Mouse (Mus musculus) CH12.LX (cell line): ENCODE measurements around the gene Rpl27a. TPM values are rescaled to one million over a fixed set of nuclear protein-coding genes. Genes with fewer than 3 reads are reported as not detected.

ENCODE experiments used
- DNase-seq: peaks from one replicate; pipeline ENCODE4 v3.0.0-alpha.2; 2013; ENCODE audit errors: extremely low read depth
- H3K27ac ChIP-seq: 2 replicates; pipeline ENCODE4 v1.5.1; 2012; ENCODE audit warnings: low read depth, mild to moderate bottlenecking, control low read depth, moderate library complexity; ENCODE audit not compliant: insufficient read depth
- H3K27me3 ChIP-seq: replicated peaks from 2 replicates; pipeline ENCODE3; 2012; ENCODE audit warnings: inconsistent platforms
- H3K36me3 ChIP-seq, 2 experiments: replicated peaks in 1 of 2; 2 replicates each; pipeline versions ENCODE3 to v1.6.1; 2012; ENCODE audit warnings: inconsistent platforms in 1 of 2, low read length in 1 of 2, mild to moderate bottlenecking in 1 of 2, mixed read lengths in 1 of 2, moderate library complexity in 1 of 2; ENCODE audit not compliant: control insufficient read depth in 1 of 2, insufficient read depth in 1 of 2
- H3K4me1 ChIP-seq, 2 experiments: 2 replicates each; pipeline ENCODE4 v1.6.1; 2012; ENCODE audit warnings: inconsistent platforms in 1 of 2, moderate library complexity in 1 of 2; ENCODE audit not compliant: insufficient read depth in 2 of 2, control insufficient read depth in 1 of 2
- H3K4me2 ChIP-seq: 2 replicates; pipeline ENCODE4 v1.6.1; 2012; ENCODE audit warnings: low read depth, mild to moderate bottlenecking, control low read depth; ENCODE audit not compliant: poor library complexity, insufficient read depth, severe bottlenecking
- H3K4me3 ChIP-seq, 3 experiments: fragments of 150-350 bp in 1 of 3; sonication (generic) in 1 of 3; replicated peaks in 1 of 3; 2 replicates each; pipeline versions ENCODE3 to v1.5.1; 2011 to 2012; ENCODE audit warnings: low read depth in 2 of 3, low read length in 2 of 3, mild to moderate bottlenecking in 2 of 3, moderate library complexity in 2 of 3, control low read depth in 1 of 3, improper control_type of control experiment in 1 of 3, inconsistent platforms in 1 of 3, mixed read lengths in 1 of 3; ENCODE audit not compliant: poor library complexity in 1 of 3
- H3K79me2 ChIP-seq: replicated peaks from 2 replicates; pipeline ENCODE4 v1.6.1; 2012; ENCODE audit warnings: mild to moderate bottlenecking, moderate library complexity; ENCODE audit not compliant: control insufficient read depth, poor library complexity, insufficient read depth, severe bottlenecking; ENCODE audit errors: extremely low read depth
- H3K9ac ChIP-seq: 2 replicates; pipeline ENCODE4 v1.6.1; 2012; ENCODE audit warnings: low read depth, mild to moderate bottlenecking, control low read depth, moderate library complexity; ENCODE audit not compliant: insufficient read depth
- H3K9me3 ChIP-seq: replicated peaks from 2 replicates; pipeline ENCODE3; 2012; ENCODE audit warnings: low read length, inconsistent platforms, mixed read lengths
- CHD2 ChIP-seq: IDR thresholded peaks from 2 replicates; pipeline ENCODE4 v1.6.1; 2011; ENCODE audit warnings: low read length, improper control_type of control experiment
- ETS1 ChIP-seq: conservative IDR thresholded peaks from 2 replicates; pipeline ENCODE4 v1.6.1; 2012; ENCODE audit warnings: low read depth, mild to moderate bottlenecking, inconsistent platforms, low read length, improper control_type of control experiment, moderate library complexity
- HCFC1 ChIP-seq: IDR thresholded peaks from 2 replicates; pipeline ENCODE4 v1.6.1; 2012; ENCODE audit warnings: low read depth, mild to moderate bottlenecking, inconsistent platforms, low read length, improper control_type of control experiment
- IRF4 ChIP-seq: IDR thresholded peaks from 2 replicates; pipeline ENCODE4 v1.6.1; 2014; ENCODE audit warnings: low read depth, mild to moderate bottlenecking, inconsistent platforms, low read length, improper control_type of control experiment
- MAFK ChIP-seq: IDR thresholded peaks from 2 replicates; pipeline ENCODE4 v1.6.1; 2011; ENCODE audit warnings: low read length, improper control_type of control experiment; ENCODE audit not compliant: insufficient replicate concordance
- MAX ChIP-seq: IDR thresholded peaks from 2 replicates; pipeline ENCODE4 v1.6.1; 2011; ENCODE audit warnings: low read length, improper control_type of control experiment
- MXI1 ChIP-seq: IDR thresholded peaks from 2 replicates; pipeline ENCODE4 v1.6.1; 2011; ENCODE audit warnings: mild to moderate bottlenecking, low read depth, low read length, improper control_type of control experiment
- NELFE ChIP-seq: IDR thresholded peaks from 2 replicates; pipeline ENCODE4 v1.6.1; 2011; ENCODE audit warnings: low read depth, low read length, improper control_type of control experiment
- POLR2A ChIP-seq: IDR thresholded peaks from 2 replicates; pipeline ENCODE4 v1.6.1; 2011; ENCODE audit warnings: low read depth, mild to moderate bottlenecking, improper control_type of control experiment, low read length
- POLR2AphosphoS2 ChIP-seq: IDR thresholded peaks from 2 replicates; pipeline ENCODE4 v1.6.1; 2011; ENCODE audit warnings: low read depth, low read length, improper control_type of control experiment
- RCOR1 ChIP-seq: conservative IDR thresholded peaks from 2 replicates; pipeline ENCODE4 v1.6.1; 2012; ENCODE audit warnings: low read depth, mild to moderate bottlenecking, inconsistent platforms, low read length, improper control_type of control experiment
- SIN3A ChIP-seq: IDR thresholded peaks from 2 replicates; pipeline ENCODE4 v1.6.1; 2012; ENCODE audit warnings: low read length, improper control_type of control experiment, inconsistent platforms
- SMC3 ChIP-seq: IDR thresholded peaks from 2 replicates; pipeline ENCODE4 v1.6.1; 2011; ENCODE audit warnings: low read depth, low read length, improper control_type of control experiment
- USF2 ChIP-seq: conservative IDR thresholded peaks from 2 replicates; pipeline ENCODE4 v1.6.1; 2011; ENCODE audit warnings: low read depth, low read length, improper control_type of control experiment
- ZMIZ1 ChIP-seq: IDR thresholded peaks from 2 replicates; pipeline ENCODE4 v1.6.1; 2012; ENCODE audit warnings: low read depth, mild to moderate bottlenecking, inconsistent platforms, low read length, improper control_type of control experiment
- dilution Hi-C: fragments of 300-500 bp; cut with MboI; formaldehyde crosslinking; loops from 2 replicates; pipeline ENCODE4 v1.14.3; 2020; ENCODE audit warnings: low sequenced_read_pairs; ENCODE audit not compliant: extremely low pct_unique_long_range_greater_than_20kb, extremely low pct_ligation_motif_present
- in situ Hi-C: fragments of 300-500 bp; cut with MboI; formaldehyde crosslinking; loops from 3 replicates; pipeline ENCODE4 v1.14.3; 2019; ENCODE audit warnings: low sequenced_read_pairs, low pct_ligation_motif_present, low pct_unique_long_range_greater_than_20kb, mixed read lengths
- polyA plus RNA-seq: library from polyadenylated mRNA; unstranded; fragments of >175 nt; gene quantifications from 2 replicates; pipeline ENCODE4 v1.2.1, GENCODE M21; 2012; ENCODE audit warnings: low read depth; ENCODE audit not compliant: insufficient read length
- total RNA-seq, 2 experiments: library from RNA; depleted of rRNA; stranded (reverse); fragments of 300-350 nt in 1 of 2; fragments of >200 nt in 1 of 2; gene quantifications; 2 replicates each; pipeline ENCODE4 v1.2.3; 2012 to 2014

Gene Rpl27a
- total and polyA plus RNA-seq, 3 experiments: 230 to 1,338 (median 1,216) TPM

DNA sequence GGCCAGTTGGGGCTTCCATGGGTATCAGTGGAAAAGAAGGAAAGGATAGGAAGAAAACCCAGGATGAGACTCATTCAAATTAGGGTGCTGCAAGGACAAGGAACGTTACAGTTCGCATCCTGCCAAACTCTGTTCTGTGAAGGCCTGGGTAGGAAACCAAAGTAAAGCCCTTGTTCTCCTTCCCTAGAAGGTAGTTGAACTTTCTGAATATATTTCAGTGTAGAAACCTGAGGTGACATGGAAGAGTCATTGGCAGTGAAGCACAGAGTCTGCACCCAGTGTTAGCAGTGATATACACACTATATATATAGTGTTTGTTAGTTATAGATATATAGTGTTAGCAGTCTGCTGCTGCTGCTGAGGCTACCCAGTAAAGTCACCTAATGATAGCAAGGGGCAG lies 4.4 kb downstream of the Rpl27a start:
- no peak overlapping the region for H3K4me2 ChIP-seq
- H3K9me3 ChIP-seq: no peaks in the 10 kb centered on the region
- dilution Hi-C loops: no loop called here
- DNase-seq: no peak
- peaks cover 52 to 78% of the 10 kb centered on the region in 2 experiments for H3K36me3 ChIP-seq
- no peaks in the 10 kb centered on the region for H3K27me3 ChIP-seq
- no peak overlapping the region for H3K9ac ChIP-seq
- TF ChIP-seq HCFC1 (no peak), MAFK (no peak), ETS1 (no peak), POLR2A (no peak; the same call in 1 of the 2 replicates)
- peaks cover 0 to 35% of the 10 kb centered on the region in 2 experiments; a peak in 2 of 4 replicates for H3K4me1 ChIP-seq
- no peak overlapping the region for H3K4me3 ChIP-seq
- H3K27ac ChIP-seq: no peak overlapping the region
- peaks cover 36% of the 10 kb centered on the region for H3K79me2 ChIP-seq
- in situ Hi-C loops: loop anchor here (10.0 kb wide), 1 partner anchor 181 kb away; the partner anchor contains the start of genes Akip1 and St5

DNA sequence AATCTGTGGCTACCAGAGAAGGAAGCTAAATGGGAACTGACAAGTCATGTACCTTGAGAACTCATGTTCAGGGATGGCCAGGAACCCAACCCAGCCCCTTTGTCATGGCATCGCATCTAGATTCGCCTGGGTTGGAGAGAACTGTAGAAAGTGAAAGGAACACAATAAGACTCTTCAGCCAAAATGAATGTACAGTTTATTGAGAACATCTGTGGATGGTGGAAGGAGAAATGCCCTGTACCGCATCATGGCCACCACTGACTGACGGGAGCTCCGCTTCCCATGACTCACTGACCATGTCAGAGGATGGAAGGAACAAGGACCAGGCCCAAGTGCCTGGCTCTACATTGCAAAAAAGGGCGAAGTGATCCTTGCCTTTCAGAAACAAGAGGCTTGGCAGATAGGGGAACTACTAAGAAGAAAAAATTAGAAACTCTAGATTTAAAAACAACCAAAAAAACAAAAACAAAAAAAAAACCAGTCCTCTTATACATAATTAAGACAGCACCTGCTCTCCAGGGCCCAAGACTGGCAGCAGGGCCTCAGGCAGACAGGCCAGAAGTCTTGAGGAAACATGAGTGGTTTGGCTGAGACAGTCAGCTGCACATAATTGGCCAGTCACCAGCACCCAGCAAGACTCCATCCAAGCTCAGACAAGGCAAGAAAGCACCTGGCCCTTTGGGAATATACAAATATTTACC lies 4.9 kb downstream of the Rpl27a start:
- Histone ChIP-seq H3K9ac (no peak overlapping the region), H3K36me3 (peaks cover 52 to 81% of the 10 kb centered on the region in 2 experiments), H3K4me1 (peaks cover 0 to 40% of the 10 kb centered on the region in 2 experiments; a peak in 2 of 4 replicates), H3K27me3 (no peaks in the 10 kb centered on the region), H3K4me2 (no peak overlapping the region), H3K27ac (no peak overlapping the region; the same call in 1 of the 2 replicates), H3K9me3 (no peaks in the 10 kb centered on the region), H3K79me2 (peaks cover 36% of the 10 kb centered on the region), H3K4me3 (no peak overlapping the region)
- in situ Hi-C loops (loop anchor here (10.0 kb wide), 1 partner anchor 181 kb away; the partner anchor contains the start of genes Akip1 and St5), dilution Hi-C loops (no loop called here)
- DNase-seq: no peak
- TF ChIP-seq CHD2 (peak; percentile 25), ZMIZ1 (peak; percentile 78; the same call in 1 of the 2 replicates), MAX (no peak), RCOR1 (0 out of 2 replicates have a peak, but pooled peaks have one; percentile 60), IRF4 (no peak), USF2 (no peak), NELFE (peak; percentile 46; the same call in 1 of the 2 replicates), SMC3 (peak; percentile 1; the same call in 1 of the 2 replicates), SIN3A (no peak; the same call in 1 of the 2 replicates), POLR2A (peak; percentile 54), MXI1 (peak; percentile 28; the same call in 1 of the 2 replicates), POLR2AphosphoS2 (peak; percentile 98)
